Mouse (Mus musculus) kidney, postnatal 0 days (tissue): ENCODE results near the gene Slc25a22. TPM values are rescaled to one million over a fixed set of nuclear protein-coding genes. Genes with fewer than 3 reads are reported as not detected.

ENCODE experiments used
- ATAC-seq: fragments of 200-750 bp; cut with Nextera tagmentation; replicated peaks from 2 replicates; pipeline ENCODE4 v1.8.0; 2017; ENCODE audit warnings: low read depth, moderate number of reproducible peaks, moderate TSS enrichment, moderate library complexity; ENCODE audit not compliant: low FRiP score
- DNase-seq: peaks from one replicate; pipeline ENCODE4 v3.0.0-alpha.2; 2016; ENCODE audit warnings: low spot score
- H3K27ac ChIP-seq: fragments of 300-500 bp; sonication (generic); 2 replicates; pipeline ENCODE4 v1.5.1; 2014; ENCODE audit warnings: mild to moderate bottlenecking
- H3K27me3 ChIP-seq: fragments of 300-500 bp; sonication (generic); 2 replicates; pipeline ENCODE4 v1.6.1; 2014; ENCODE audit warnings: low read length, mixed read lengths; ENCODE audit not compliant: insufficient read depth
- H3K36me3 ChIP-seq: fragments of 300-500 bp; sonication (generic); 2 replicates; pipeline ENCODE4 v1.6.1; 2014; ENCODE audit warnings: low read length, mixed read lengths; ENCODE audit not compliant: insufficient read depth
- H3K4me1 ChIP-seq: fragments of 300-500 bp; sonication (generic); replicated peaks from 2 replicates; pipeline ENCODE4 v1.6.1; 2014; ENCODE audit warnings: antibody characterized with exemption, low read length, mixed read lengths; ENCODE audit not compliant: insufficient read depth
- H3K4me2 ChIP-seq: fragments of 300-500 bp; sonication (generic); 2 replicates; pipeline ENCODE4 v1.6.1; 2014; ENCODE audit warnings: mild to moderate bottlenecking, low read length, moderate library complexity, mixed read lengths
- H3K4me3 ChIP-seq: fragments of 300-500 bp; sonication (generic); replicated peaks from 2 replicates; pipeline ENCODE4 v1.5.1; 2014; ENCODE audit warnings: low read depth, low read length
- H3K9ac ChIP-seq: fragments of 300-500 bp; sonication (generic); 2 replicates; pipeline ENCODE4 v1.6.1; 2014; ENCODE audit warnings: low read depth, low read length
- H3K9me3 ChIP-seq: fragments of 300-500 bp; sonication (generic); replicated peaks from 2 replicates; pipeline ENCODE4 v1.6.1; 2016; ENCODE audit warnings: low read length, inconsistent platforms, mixed read lengths
- CTCF ChIP-seq: IDR thresholded peaks from 2 replicates; pipeline ENCODE4 v1.5.1; 2016; ENCODE audit warnings: antibody characterized with exemption, low read depth, mild to moderate bottlenecking, moderate library complexity
- WGBS: fragments of 180-500 bp; shearing (Covaris S2); extraction: QIAGEN DNeasy Blood & Tissue Kit; methylation state at CpG from one replicate; pipeline ENCODE4 v1.1.7; 2014; 5-methylcytosine and 5-hydroxymethylcytosine counted together
- polyA plus RNA-seq: library from polyadenylated mRNA; unstranded; fragments of >200 nt; fragmentation: Nextera tagmentation; extraction: Ambion mirVana; gene quantifications from 2 replicates; pipeline ENCODE4 v1.2.1, GENCODE M21; 2015

The Slc25a22 gene
- polyA plus RNA-seq, 1 experiment from 2014 or later, result 15.8 TPM

DNA sequence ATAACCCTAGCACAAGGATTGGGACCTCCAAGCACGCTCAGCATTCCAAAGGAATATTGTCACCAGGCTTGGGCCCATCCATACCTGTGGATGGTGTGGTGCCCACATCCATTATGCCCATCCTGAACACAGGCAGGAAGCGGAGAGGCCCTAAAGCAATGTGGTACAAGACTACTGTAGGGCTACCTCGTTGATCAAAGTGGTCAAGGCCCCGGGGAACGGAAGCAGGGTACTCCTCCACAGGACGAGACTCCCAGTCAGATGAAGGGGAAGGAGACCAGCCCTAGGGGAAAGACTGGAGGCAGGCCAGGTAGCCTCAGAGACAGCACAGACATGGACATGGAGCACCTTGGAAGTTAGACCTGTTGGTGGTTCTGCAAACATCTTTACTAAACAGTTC is 35.1 kb upstream of the Slc25a22 start:
- peaks cover 44% of the 10 kb centered on the region for H3K4me1 ChIP-seq
- ATAC-seq, result no peak
- no peak overlapping the region for H3K27ac ChIP-seq
- no peaks in the 10 kb centered on the region for H3K27me3 ChIP-seq
- DNase-seq, result no peak
- 69% methylated on average over 6 of the region's 6 CpGs for WGBS
- H3K9ac ChIP-seq, result no peak overlapping the region
- no peak overlapping the region for H3K4me3 ChIP-seq
- no peak for TF ChIP-seq CTCF
- H3K9me3 ChIP-seq, result no peaks in the 10 kb centered on the region
- peaks cover 23% of the 10 kb centered on the region for H3K36me3 ChIP-seq
- H3K4me2 ChIP-seq, result no peak overlapping the region

DNA sequence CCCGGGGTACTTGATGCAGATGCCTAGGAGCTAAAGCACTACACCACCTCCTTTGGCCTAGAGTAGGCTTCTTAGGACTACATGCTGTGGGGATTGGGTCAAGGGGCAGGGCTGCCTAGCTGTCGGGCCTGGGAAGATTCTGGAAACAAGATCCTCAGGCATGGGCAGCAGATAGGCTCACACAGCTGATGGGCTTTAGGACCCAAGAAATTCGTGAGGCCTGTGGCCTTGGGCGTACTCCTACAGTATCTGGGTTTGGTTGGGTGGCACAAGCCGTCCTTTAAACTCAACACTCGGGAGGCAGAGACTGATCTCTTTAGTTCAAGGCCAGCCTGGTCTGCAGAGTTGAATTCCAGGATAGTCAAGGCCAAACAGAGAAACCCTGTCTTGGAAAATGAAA is 34.5 kb upstream of the Slc25a22 start:
- no peaks in the 10 kb centered on the region for H3K27me3 ChIP-seq
- H3K4me2 ChIP-seq, result no peak overlapping the region
- DNase-seq (no peak), ATAC-seq (no peak)
- no peak overlapping the region for H3K27ac ChIP-seq
- no peak overlapping the region for H3K9ac ChIP-seq
- H3K4me1 ChIP-seq, result peaks cover 38% of the 10 kb centered on the region
- no peaks in the 10 kb centered on the region for H3K9me3 ChIP-seq
- H3K4me3 ChIP-seq, result no peak overlapping the region
- peaks cover 23% of the 10 kb centered on the region for H3K36me3 ChIP-seq
- TF ChIP-seq CTCF, result no peak
- 76% methylated on average over 6 of the region's 6 CpGs for WGBS

DNA sequence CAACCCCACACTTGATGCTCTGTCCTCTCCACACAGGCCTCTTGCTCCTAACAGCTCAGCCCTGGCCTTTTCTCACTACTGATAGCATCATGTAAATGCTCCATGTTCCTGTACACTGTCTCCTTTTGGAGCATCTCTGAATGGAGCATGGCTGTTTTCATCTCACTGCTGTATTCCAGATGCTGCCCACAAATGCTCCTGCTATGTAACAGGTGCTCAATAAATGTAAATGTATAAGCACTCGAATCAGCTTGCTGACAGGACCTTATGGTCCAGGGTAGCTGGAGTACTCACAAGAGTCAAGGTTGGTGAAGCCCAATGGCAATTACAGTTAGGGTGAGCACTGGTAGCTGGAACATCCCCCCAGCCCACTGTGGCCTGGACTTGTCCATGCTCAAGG is 33.5 kb upstream of the Slc25a22 start:
- Histone ChIP-seq H3K9ac (no peak overlapping the region), H3K36me3 (peaks cover 23% of the 10 kb centered on the region), H3K27ac (no peak overlapping the region), H3K9me3 (no peaks in the 10 kb centered on the region), H3K4me1 (peaks cover 39% of the 10 kb centered on the region), H3K4me2 (no peak overlapping the region), H3K4me3 (no peak overlapping the region), H3K27me3 (no peaks in the 10 kb centered on the region)
- ATAC-seq (no peak), DNase-seq (no peak)
- no peak for TF ChIP-seq CTCF
- 88% methylated on average over 1 of the region's 1 CpGs for WGBS

DNA sequence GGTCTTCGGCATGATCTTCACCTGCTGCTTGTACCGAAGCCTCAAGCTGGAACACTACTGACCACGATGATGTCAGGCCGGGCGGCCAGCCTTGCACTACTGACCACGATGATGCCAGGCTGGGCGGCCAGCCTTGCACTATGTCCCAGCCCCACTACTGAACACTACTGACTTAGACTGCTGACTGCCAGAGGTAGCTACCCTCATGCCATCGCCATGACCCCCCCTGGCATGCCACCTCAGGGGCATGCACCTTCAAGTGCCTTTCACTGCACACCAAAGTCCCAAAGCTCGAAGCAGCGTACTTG is 32.9 kb upstream of the Slc25a22 start:
- no peak for DNase-seq
- no peak overlapping the region for H3K4me3 ChIP-seq
- no peaks in the 10 kb centered on the region for H3K9me3 ChIP-seq
- no peak overlapping the region for H3K27ac ChIP-seq
- no peak overlapping the region for H3K4me2 ChIP-seq
- WGBS, result 91% methylated on average over 10 of the region's 10 CpGs
- H3K36me3 ChIP-seq, result peaks cover 23% of the 10 kb centered on the region
- TF ChIP-seq CTCF, result no peak
- no peak for ATAC-seq
- peaks cover 40% of the 10 kb centered on the region for H3K4me1 ChIP-seq
- no peaks in the 10 kb centered on the region for H3K27me3 ChIP-seq
- no peak overlapping the region for H3K9ac ChIP-seq

DNA sequence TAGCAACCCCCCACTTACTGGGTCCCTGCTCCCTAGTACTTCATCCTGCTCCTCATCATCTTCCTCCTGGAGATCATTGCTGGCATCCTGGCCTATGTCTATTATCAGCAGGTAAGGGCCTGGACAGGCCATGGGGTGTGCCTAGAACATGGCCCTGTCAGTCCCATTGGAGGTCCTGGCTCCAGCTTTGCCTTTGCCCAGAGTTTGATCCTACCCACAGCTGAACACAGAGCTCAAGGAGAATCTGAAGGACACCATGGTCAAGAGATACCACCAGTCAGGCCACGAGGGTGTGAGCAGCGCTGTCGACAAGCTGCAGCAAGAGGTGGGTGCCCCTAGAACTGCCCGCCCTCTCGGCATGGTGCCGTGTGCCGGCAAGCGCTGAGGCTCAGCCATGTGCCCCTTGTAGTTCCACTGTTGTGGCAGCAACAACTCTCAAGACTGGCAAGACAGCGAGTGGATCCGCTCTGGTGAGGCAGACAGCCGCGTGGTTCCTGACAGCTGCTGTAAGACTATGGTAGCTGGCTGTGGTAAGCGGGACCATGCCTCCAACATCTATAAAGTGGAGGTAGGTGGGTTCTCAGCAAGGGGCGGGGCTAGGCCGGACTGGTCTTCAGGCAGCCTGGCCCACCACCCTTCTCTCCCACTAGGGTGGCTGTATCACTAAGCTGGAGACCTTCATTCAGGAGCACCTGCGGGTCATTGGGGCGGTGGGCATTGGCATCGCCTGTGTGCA is 32.4 kb upstream of the Slc25a22 start:
- Histone ChIP-seq H3K9ac (no peak overlapping the region), H3K27me3 (no peaks in the 10 kb centered on the region), H3K4me1 (peaks cover 45% of the 10 kb centered on the region), H3K36me3 (peaks cover 23% of the 10 kb centered on the region), H3K27ac (peak overlapping the region; percentile 42; the same call in 1 of the 2 replicates), H3K4me3 (no peak overlapping the region), H3K4me2 (peak overlapping the region; percentile 85; the same call in 1 of the 2 replicates), H3K9me3 (no peaks in the 10 kb centered on the region)
- no peak for TF ChIP-seq CTCF
- no peak for ATAC-seq
- WGBS, result 87% methylated on average over 18 of the region's 18 CpGs
- DNase-seq, result no peak

DNA sequence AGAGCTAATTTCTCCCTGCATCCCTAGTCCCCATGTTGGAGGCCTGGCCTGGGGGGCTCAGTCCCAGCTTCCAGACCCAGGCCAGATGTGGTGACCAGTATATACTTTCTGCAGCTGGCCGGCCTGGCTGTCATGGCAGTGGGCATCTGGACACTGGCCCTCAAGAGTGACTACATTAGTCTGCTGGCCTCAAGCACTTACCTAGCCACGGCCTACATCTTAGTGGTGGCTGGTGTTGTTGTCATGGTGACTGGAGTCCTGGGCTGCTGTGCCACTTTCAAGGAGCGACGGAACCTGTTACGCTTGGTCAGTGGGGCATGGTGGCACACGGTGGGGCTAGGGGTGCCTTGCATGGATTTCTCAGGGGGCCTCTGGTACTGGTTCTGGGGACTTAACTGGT is 31.7 kb upstream of the Slc25a22 start:
- DNase-seq, result no peak
- peaks cover 23% of the 10 kb centered on the region for H3K36me3 ChIP-seq
- no peak for ATAC-seq
- H3K27me3 ChIP-seq, result no peaks in the 10 kb centered on the region
- no peaks in the 10 kb centered on the region for H3K9me3 ChIP-seq
- peak overlapping the region; percentile 66; the same call in 1 of the 2 replicates for H3K4me3 ChIP-seq
- peaks cover 51% of the 10 kb centered on the region for H3K4me1 ChIP-seq
- WGBS, result 45% methylated on average over 6 of the region's 6 CpGs
- H3K9ac ChIP-seq, result peak overlapping the region; percentile 80
- H3K27ac ChIP-seq, result peak overlapping the region; percentile 96
- H3K4me2 ChIP-seq, result peak overlapping the region; percentile 85
- TF ChIP-seq CTCF, result no peak
